Mouse (Mus musculus) Patski (cell line): ENCODE results near the gene Dhrs9. TPM values are rescaled to one million over a fixed set of nuclear protein-coding genes. Genes with fewer than 3 reads are reported as not detected.
A peak's percentile ranks its signal among the peaks of the same experiment; 100 is the strongest.
"Not testable (repeated sequence)": the region's sequence is repeated elsewhere in the genome, so short reads cannot be mapped to it uniquely, and the experiment has no call there.

ENCODE experiments used
- ATAC-seq: fragments of 100-300 bp; one replicate; pipeline ENCODE4 v1.8.0; 2021
- CTCF ChIA-PET: fragments of 350-600 bp; sonication (Branson Sonifier 250); formaldehyde crosslinking; loops from one replicate; lab custom pipeline; 2022; ENCODE audit warnings: inconsistent platforms; lab: Charles Lee
- POLR2A ChIA-PET: fragments of 350-600 bp; sonication (Branson Sonifier 250); formaldehyde crosslinking; loops from one replicate; lab custom pipeline; 2022; ENCODE audit warnings: antibody characterized with exemption, inconsistent platforms; lab: Charles Lee
- DNase-seq: peaks from one replicate; pipeline ENCODE4 v3.0.0-alpha.2; 2011; ENCODE audit warnings: low read depth, low spot score
- H3K27me3 ChIP-seq: fragments of 371-371 bp; one replicate; pipeline ENCODE4 v1.5.1; 2021
- CTCF ChIP-seq: fragments of 100-300 bp; IDR thresholded peaks from one replicate; pipeline ENCODE4 v1.5.1; 2021
- in situ Hi-C: fragments of 300-500 bp; cut with MboI; formaldehyde crosslinking; loops from 3 replicates; pipeline ENCODE4 v1.11.1; 2018; ENCODE audit warnings: low pct_unique_long_range_greater_than_20kb, mixed read lengths
- polyA plus RNA-seq: library from polyadenylated mRNA; unstranded; gene quantifications from one replicate; pipeline ENCODE4 v1.2.3, GENCODE M21; 2021

Dhrs9 gene
- polyA plus RNA-seq, result 0.55 TPM

- ChIA-PET CTCF (interaction anchor here (0.7 to 1.3 kb wide), 3 partner anchors 19 to 104 kb away, joined by 3 to 4 read pairs (median 4); no protein-coding TSS in a partner anchor), POLR2A (no interaction called here)
- H3K27me3 ChIP-seq, result no peaks in the 10 kb centered on the region
- in situ Hi-C loops, result no loop called here
- DNase-seq, result peak; percentile 68
- ATAC-seq, result peak; percentile 85
- no peak for TF ChIP-seq CTCF
Measured at GRCm38 (mm10) chr2:69380281-69380680, at the start of gene Dhrs9. TSS of gene Dhrs9 (plus strand) at chr2:69380445.

GRCm38 (mm10) chr2:69331523-69331922, 48.7 kb upstream of the Dhrs9 start:
- H3K27me3 ChIP-seq, DNase-seq, ATAC-seq, POLR2A ChIA-PET, CTCF ChIA-PET, in situ Hi-C loops: not testable (repeated sequence)

GRCm38 (mm10) chr2:69341506-69341905, 38.7 kb upstream of the Dhrs9 start:
- in situ Hi-C loops, result no loop called here
- ChIA-PET POLR2A (no interaction called here), CTCF (no interaction called here)
- DNase-seq (no peak), ATAC-seq (no peak)
- H3K27me3 ChIP-seq, result no peaks in the 10 kb centered on the region
- no peak for TF ChIP-seq CTCF

GRCm38 (mm10) chr2:69342496-69343221, 37.6 kb upstream of the Dhrs9 start, which contains the start of gene Abcb11:
TSS of gene Abcb11 (minus strand) at chr2:69342616.
- ChIA-PET POLR2A (no interaction called here), CTCF (no interaction called here)
- no peak for TF ChIP-seq CTCF
- no peak for ATAC-seq
- DNase-seq, result no peak
- in situ Hi-C loops, result no loop called here
- H3K27me3 ChIP-seq, result no peaks in the 10 kb centered on the region

GRCm38 (mm10) chr2:69355402-69355801, 24.8 kb upstream of the Dhrs9 start:
- POLR2A ChIA-PET, in situ Hi-C loops, H3K27me3 ChIP-seq, CTCF ChIA-PET, DNase-seq: not testable (repeated sequence)
- peak; percentile 100 for ATAC-seq

- TF ChIP-seq CTCF, result no peak
- no peaks in the 10 kb centered on the region for H3K27me3 ChIP-seq
- in situ Hi-C loops, result no loop called here
- DNase-seq (no peak), ATAC-seq (no peak)
- ChIA-PET CTCF (no interaction called here), POLR2A (no interaction called here)
Measured at GRCm38 (mm10) chr2:69364831-69365230, 15.4 kb upstream of the Dhrs9 start.

GRCm38 (mm10) chr2:69365275-69365674, 15.0 kb upstream of the Dhrs9 start:
- POLR2A ChIA-PET, result no interaction called here
- CTCF ChIA-PET, result no interaction called here
- in situ Hi-C loops, result no loop called here
- DNase-seq (no peak), ATAC-seq (no peak)
- H3K27me3 ChIP-seq, result no peaks in the 10 kb centered on the region
- TF ChIP-seq CTCF, result no peak

- in situ Hi-C loops, result no loop called here
- no peak for TF ChIP-seq CTCF
- POLR2A ChIA-PET, result interaction anchor here (0.6 kb wide), 1 partner anchor 60 kb away, joined by 4 read pairs; no protein-coding TSS in a partner anchor
- H3K27me3 ChIP-seq, result no peaks in the 10 kb centered on the region
- no peak for DNase-seq
- ATAC-seq, result peak; percentile 51
- CTCF ChIA-PET, result interaction anchor here (1.6 kb wide), 1 partner anchor 84 kb away, joined by 4 read pairs; no protein-coding TSS in a partner anchor
Measured at GRCm38 (mm10) chr2:69376780-69377179, 3.5 kb upstream of the Dhrs9 start.

- in situ Hi-C loops, result no loop called here
- no peaks in the 10 kb centered on the region for H3K27me3 ChIP-seq
- ATAC-seq (no peak), DNase-seq (no peak)
- no peak for TF ChIP-seq CTCF
- ChIA-PET POLR2A (no interaction called here), CTCF (interaction anchor here (1.3 kb wide), 1 partner anchor 104 kb away, joined by 4 read pairs; no protein-coding TSS in a partner anchor)
Measured at GRCm38 (mm10) chr2:69379801-69380200, 444 bp upstream of the Dhrs9 start.

- CTCF ChIA-PET, result no interaction called here
- no peak for TF ChIP-seq CTCF
- DNase-seq, result no peak
Measured at GRCm38 (mm10) chr2:69381740-69382139, 1.5 kb downstream of the Dhrs9 start.

GRCm38 (mm10) chr2:69382838-69383237, 2.6 kb downstream of the Dhrs9 start:
- H3K27me3 ChIP-seq, result no peaks in the 10 kb centered on the region
- TF ChIP-seq CTCF, result no peak
- POLR2A ChIA-PET, result interaction anchor here (1.2 kb wide), 1 partner anchor 18 kb away, joined by 3 read pairs; no protein-coding TSS in a partner anchor
- no peak for DNase-seq
- in situ Hi-C loops, result no loop called here
- CTCF ChIA-PET, result interaction anchor here (0.8 to 1.1 kb wide), 2 partner anchors 12 to 17 kb away, joined by 3 to 4 read pairs; no protein-coding TSS in a partner anchor
- no peak for ATAC-seq

More at GRCm38 (mm10) chr2:69381740-69382139, 1.5 kb downstream of the Dhrs9 start:
- POLR2A ChIA-PET, result interaction anchor here (0.7 kb wide), 1 partner anchor 44 kb away, joined by 3 read pairs; no protein-coding TSS in a partner anchor
- in situ Hi-C loops, result no loop called here
- no peak for ATAC-seq
- no peaks in the 10 kb centered on the region for H3K27me3 ChIP-seq
